Mouse (Mus musculus) ES-E14 (cell line): ENCODE measurements around the gene Apol6. TPM values are rescaled to one million over a fixed set of nuclear protein-coding genes. Genes with fewer than 3 reads are reported as not detected.

ENCODE experiments used
- DNase-seq: peaks from one replicate; pipeline ENCODE4 v3.0.0-alpha.2; 2013; ENCODE audit warnings: low read depth, low spot score
- H3K27ac ChIP-seq: 2 replicates; pipeline ENCODE4 v1.5.1; 2012; ENCODE audit warnings: low read depth, mild to moderate bottlenecking, low read length, moderate library complexity, mixed read lengths; ENCODE audit not compliant: poor library complexity, insufficient read depth, severe bottlenecking
- H3K36me3 ChIP-seq: 2 replicates; pipeline ENCODE4 v1.6.1; 2012; ENCODE audit warnings: mild to moderate bottlenecking, low read length, moderate library complexity, mixed read lengths; ENCODE audit not compliant: control insufficient read depth, poor library complexity, insufficient read depth, severe bottlenecking
- H3K4me1 ChIP-seq, 2 experiments: fragments of 150-350 bp in 1 of 2; sonication (generic) in 1 of 2; 2 replicates each; pipeline ENCODE4 v1.6.1; 2012; ENCODE audit warnings: low read length in 2 of 2, mild to moderate bottlenecking in 1 of 2, mixed read lengths in 1 of 2; ENCODE audit not compliant: control insufficient read depth in 2 of 2, insufficient read depth in 2 of 2, poor library complexity in 1 of 2
- H3K4me3 ChIP-seq, 2 experiments: fragments of 150-350 bp in 1 of 2; sonication (generic) in 1 of 2; 2 replicates each; pipeline ENCODE4 v1.5.1; 2012; ENCODE audit warnings: low read length in 2 of 2, low read depth in 1 of 2, mild to moderate bottlenecking in 1 of 2, mixed read lengths in 1 of 2; ENCODE audit not compliant: insufficient read depth in 1 of 2, poor library complexity in 1 of 2, severe bottlenecking in 1 of 2
- H3K9ac ChIP-seq: 2 replicates; pipeline ENCODE4 v1.6.1; 2012; ENCODE audit warnings: low read depth, mild to moderate bottlenecking, low read length, mixed read lengths; ENCODE audit not compliant: poor library complexity, insufficient read depth, severe bottlenecking
- H3K9me3 ChIP-seq: fragments of 150-350 bp; sonication (generic); 2 replicates; pipeline ENCODE4 v1.6.1; 2012; ENCODE audit warnings: low read depth, mild to moderate bottlenecking, low read length; ENCODE audit not compliant: control insufficient read depth, insufficient read depth
- CHD2 ChIP-seq: IDR thresholded peaks from 2 replicates; pipeline ENCODE4 v1.6.1; 2014; ENCODE audit warnings: mild to moderate bottlenecking, low read depth, low read length, inconsistent platforms
- HCFC1 ChIP-seq: IDR thresholded peaks from 2 replicates; pipeline ENCODE4 v1.6.1; 2012; ENCODE audit warnings: low read length, inconsistent platforms, borderline replicate concordance; ENCODE audit not compliant: insufficient read depth
- MAFK ChIP-seq: IDR thresholded peaks from 2 replicates; pipeline ENCODE4 v1.6.1; 2014; ENCODE audit warnings: mild to moderate bottlenecking, low read depth, low read length, inconsistent platforms; ENCODE audit not compliant: insufficient read depth
- ZC3H11A ChIP-seq: IDR thresholded peaks from 2 replicates; pipeline ENCODE4 v1.6.1; 2012; ENCODE audit warnings: low read depth, mild to moderate bottlenecking, inconsistent platforms, low read length, borderline replicate concordance
- ZNF384 ChIP-seq: IDR thresholded peaks from 2 replicates; pipeline ENCODE4 v1.6.1; 2012; ENCODE audit warnings: low read depth, low read length, inconsistent platforms
- in situ Hi-C, 2 experiments: fragments of 600-800 bp; cut with MboI; formaldehyde crosslinking; loops; one replicate each; pipeline ENCODE4 v1.15.1; 2025; ENCODE audit warnings: low sequenced_read_pairs in 2 of 2, inconsistent platforms in 1 of 2; ENCODE audit not compliant: unreplicated experiment in 2 of 2
- total RNA-seq: library from RNA; depleted of rRNA; stranded (reverse); fragments of 300-350 nt; gene quantifications from 2 replicates; pipeline ENCODE4 v1.2.3, GENCODE M21; 2012

Gene Apol6
- total RNA-seq, 1 experiment = 3.0 TPM

DNA sequence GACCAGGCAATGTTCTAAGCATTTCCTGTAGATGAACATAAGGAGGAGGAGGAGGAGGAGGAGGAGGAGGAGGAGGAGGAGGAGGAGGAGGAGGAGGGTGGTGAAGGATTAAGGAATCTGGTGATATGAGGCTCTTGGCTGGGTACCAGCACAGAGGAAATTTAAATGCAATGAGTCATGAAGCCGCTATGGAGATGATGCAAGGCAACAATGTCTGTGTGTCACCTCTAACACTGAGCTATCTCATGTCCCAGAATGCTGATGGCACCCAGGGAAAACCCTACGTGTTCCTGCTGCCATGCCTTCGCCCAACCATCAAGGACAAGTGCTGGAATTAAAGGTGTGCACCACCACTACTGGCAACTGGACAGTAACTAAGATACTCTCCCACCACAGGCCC is 24.5 kb downstream of the Apol6 start:
- DNase-seq = no peak
- no peaks in the 10 kb centered on the region for H3K9me3 ChIP-seq
- H3K4me1 ChIP-seq = peaks cover 0 to 16% of the 10 kb centered on the region in 2 experiments; a peak in 2 of 4 replicates
- no peaks in the 10 kb centered on the region; the same call in 1 of the 2 replicates for H3K36me3 ChIP-seq
- H3K27ac ChIP-seq = no peak overlapping the region
- H3K9ac ChIP-seq = no peak overlapping the region
- no peak for TF ChIP-seq HCFC1
- no peak for TF ChIP-seq ZC3H11A
- TF ChIP-seq ZNF384 = no peak
- TF ChIP-seq MAFK = no peak
- no peak for TF ChIP-seq CHD2
- in situ Hi-C loops = no loop called here
- H3K4me3 ChIP-seq = no peak overlapping the region

GRCm38 (mm10) chr15:77070745-77071268 is 26.3 kb downstream of the Apol6 start:
- peak overlapping the region; percentile 33; the same call in 1 of the 2 replicates for H3K9ac ChIP-seq
- peaks cover 0 to 16% of the 10 kb centered on the region in 2 experiments; a peak in 2 of 4 replicates for H3K4me1 ChIP-seq
- in situ Hi-C loops = no loop called here
- H3K36me3 ChIP-seq = peaks cover 5% of the 10 kb centered on the region
- DNase-seq = no peak
- no peak overlapping the region; the same call in 1 of the 2 replicates for H3K27ac ChIP-seq
- H3K4me3 ChIP-seq = peak overlapping the region in 1 of 2 experiments; percentile 42; a peak in 2 of 4 replicates
- TF ChIP-seq ZNF384 (no peak), ZC3H11A (no peak), MAFK (no peak), HCFC1 (no peak), CHD2 (no peak)
- H3K9me3 ChIP-seq = no peaks in the 10 kb centered on the region

DNA sequence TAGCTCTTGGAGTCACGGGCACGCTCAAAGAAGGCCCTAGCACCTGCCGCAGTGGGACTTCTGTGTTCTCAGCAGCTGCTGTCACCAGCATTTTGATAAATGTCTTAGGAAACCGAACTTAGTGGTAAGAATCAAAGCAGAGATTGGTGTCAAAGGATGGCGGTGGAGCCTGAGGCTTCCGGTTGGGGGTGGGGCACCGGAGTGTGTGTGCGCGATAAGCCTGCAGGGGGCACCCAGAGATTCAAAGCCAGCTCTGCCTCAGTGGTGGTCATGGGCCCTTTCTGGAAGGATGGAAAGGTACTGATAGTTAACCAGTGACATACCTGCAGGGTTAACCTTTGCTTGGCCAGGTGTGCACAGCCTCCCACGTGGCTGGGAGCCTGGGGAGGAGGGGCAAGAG is 27.0 kb downstream of the Apol6 start:
- Histone ChIP-seq H3K4me3 (peak overlapping the region; percentile 41 to 42), H3K36me3 (peaks cover 7% of the 10 kb centered on the region), H3K27ac (peak overlapping the region; percentile 48), H3K4me1 (peaks cover 0 to 16% of the 10 kb centered on the region in 2 experiments; a peak in 2 of 4 replicates), H3K9ac (peak overlapping the region; percentile 33; the same call in 1 of the 2 replicates), H3K9me3 (no peaks in the 10 kb centered on the region)
- in situ Hi-C loops = no loop called here
- peak; percentile 44 for DNase-seq
- TF ChIP-seq HCFC1 (0 out of 2 replicates have a peak, but pooled peaks have one; percentile 34), CHD2 (no peak), ZNF384 (no peak), ZC3H11A (no peak), MAFK (no peak)

GRCm38 (mm10) chr15:77072556-77073163 is 28.1 kb downstream of the Apol6 start:
- H3K9ac ChIP-seq = no peak overlapping the region
- H3K9me3 ChIP-seq = no peaks in the 10 kb centered on the region
- in situ Hi-C loops = no loop called here
- no peak for TF ChIP-seq ZC3H11A
- no peak for TF ChIP-seq MAFK
- no peak for TF ChIP-seq HCFC1
- TF ChIP-seq CHD2 = no peak
- TF ChIP-seq ZNF384 = no peak
- H3K4me3 ChIP-seq = no peak overlapping the region
- DNase-seq = no peak
- peaks cover 8% of the 10 kb centered on the region for H3K36me3 ChIP-seq
- H3K27ac ChIP-seq = no peak overlapping the region
- peaks cover 2 to 21% of the 10 kb centered on the region in 2 experiments; a peak in 2 of 4 replicates for H3K4me1 ChIP-seq
